Mouse (Mus musculus) liver, adult (tissue): Measurements from ENCODE around the gene Olfr1535.
A peak's percentile ranks its signal among the peaks of the same experiment; 100 is the strongest.

Experiments used
- GATA4 ChIP-seq: IDR thresholded peaks from 2 replicates; pipeline ENCODE4 v1.6.1; 2014; ENCODE audit warnings: mild to moderate bottlenecking, low read length; ENCODE audit not compliant: insufficient replicate concordance

The Olfr1535 gene

GRCm38 (mm10) chr13:21559793-21560192, at the start of gene Olfr1535:
Gene Olfr1535, minus strand, starts transcription at chr13:21559893.
- TF ChIP-seq GATA4: no peak

- TF ChIP-seq GATA4: no peak
Measured at GRCm38 (mm10) chr13:21591618-21592017, 31.9 kb upstream of the Olfr1535 start.

DNA sequence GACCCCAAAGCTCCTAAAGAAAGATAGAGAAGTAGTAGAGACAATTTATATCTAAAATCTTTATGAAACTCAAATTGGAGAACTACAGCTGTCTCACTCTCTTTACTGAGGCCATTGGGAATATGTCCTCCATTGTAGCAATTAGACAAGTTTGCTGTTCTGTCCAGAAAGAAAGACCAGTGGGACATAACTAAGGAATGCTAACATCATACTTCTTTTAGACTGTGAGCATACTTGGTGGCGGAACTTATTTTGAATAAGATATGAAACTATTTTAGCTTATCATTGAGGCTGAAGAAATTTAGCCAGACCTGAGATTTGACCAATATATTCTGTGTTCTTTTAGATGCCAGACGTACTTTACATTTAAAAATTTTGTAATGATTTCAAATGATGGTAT, 22.0 kb upstream of the Olfr1535 start, which contains the start of gene Olfr1364:
Gene Olfr1364 (minus strand): TSS at position 101 of the 400 bp plus-strand sequence.
- no peak for TF ChIP-seq GATA4

DNA sequence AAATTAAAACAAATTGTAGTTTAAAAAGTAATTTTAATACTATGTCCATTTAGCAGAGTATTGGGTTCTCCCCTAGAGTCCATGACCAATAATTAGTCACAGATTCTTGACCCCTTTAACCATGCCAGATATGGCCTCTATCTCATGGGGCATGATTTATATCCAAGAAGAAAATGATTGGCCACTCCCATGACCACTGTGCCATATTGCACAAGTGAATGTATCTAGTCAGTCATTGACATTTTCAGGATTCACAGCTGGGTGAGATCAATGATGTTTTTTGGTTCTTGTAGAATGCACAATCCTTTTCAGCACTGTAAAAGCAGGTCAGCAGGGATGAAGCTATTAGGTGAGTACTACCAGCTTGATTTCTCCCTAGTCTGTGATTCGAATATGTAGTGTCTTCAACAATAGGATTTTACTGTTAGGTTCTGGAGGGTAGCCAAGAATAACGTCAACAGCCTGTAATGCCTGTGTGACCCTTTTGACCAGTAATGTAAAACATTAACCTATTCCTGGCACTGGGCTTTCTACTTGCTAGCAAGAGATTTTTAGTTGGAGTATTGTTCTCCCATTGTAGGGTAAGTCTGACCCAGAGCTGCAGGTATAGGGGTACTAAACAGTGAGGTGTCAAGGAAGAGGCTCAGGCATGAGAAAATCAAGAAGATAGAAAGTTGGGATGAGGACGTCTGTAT, 9.1 kb downstream of the Olfr1535 start:
- TF ChIP-seq GATA4: no peak

GRCm38 (mm10) chr13:21549487-21549886, 10.2 kb downstream of the Olfr1535 start:
- no peak for TF ChIP-seq GATA4

DNA sequence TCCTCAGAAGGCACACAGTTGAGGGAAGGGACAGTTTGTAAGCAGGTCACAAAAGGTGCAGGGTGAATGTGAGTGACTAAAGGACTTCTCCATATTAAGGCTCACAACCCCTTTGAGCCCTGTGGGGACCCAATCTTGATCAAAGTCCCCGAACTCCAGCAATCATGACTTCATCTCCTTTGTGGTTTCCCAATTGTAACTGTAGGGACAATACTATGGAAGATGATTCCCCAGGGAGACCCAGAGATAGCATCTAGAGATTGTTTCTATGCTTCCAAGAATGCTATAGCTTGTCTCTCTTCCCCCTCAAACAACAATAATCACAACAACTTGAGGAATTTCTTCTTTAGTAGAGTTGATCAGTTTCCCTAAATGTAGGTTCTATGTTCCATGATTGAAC, 17.0 kb downstream of the Olfr1535 start, which contains the start of gene Olfr1366:
Gene Olfr1366 (minus strand): TSS at position 101 of the 400 bp plus-strand sequence.
- TF ChIP-seq GATA4: no peak

DNA sequence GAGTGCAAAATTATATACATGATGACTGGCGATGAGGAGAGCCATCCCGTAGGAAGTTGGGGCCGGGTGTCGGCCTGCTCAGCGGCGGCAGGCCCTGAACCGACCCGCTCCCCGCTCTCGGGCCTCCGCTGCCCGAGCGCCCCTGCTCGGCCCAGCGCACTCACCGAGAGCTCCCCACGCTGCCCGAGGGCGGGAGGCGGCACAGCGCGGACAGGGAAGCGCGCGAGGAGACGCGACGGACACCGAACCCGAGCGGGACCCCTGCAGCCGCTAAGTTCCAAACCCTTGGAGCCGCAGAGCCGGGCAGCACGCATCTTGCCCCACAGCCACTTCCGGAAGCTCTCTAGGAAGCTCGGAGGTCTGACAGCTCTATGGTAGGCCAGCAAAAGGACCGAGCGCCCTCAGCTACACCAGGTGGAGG, 28.9 kb downstream of the Olfr1535 start, which contains the start of gene Zkscan8:
Gene Zkscan8 (minus strand): TSS at position 340 of the 421 bp plus-strand sequence.
- TF ChIP-seq GATA4: peak; percentile 41; the same call in 1 of the 2 replicates

GRCm38 (mm10) chr13:21530136-21530535, 29.6 kb downstream of the Olfr1535 start:
- TF ChIP-seq GATA4: no peak

DNA sequence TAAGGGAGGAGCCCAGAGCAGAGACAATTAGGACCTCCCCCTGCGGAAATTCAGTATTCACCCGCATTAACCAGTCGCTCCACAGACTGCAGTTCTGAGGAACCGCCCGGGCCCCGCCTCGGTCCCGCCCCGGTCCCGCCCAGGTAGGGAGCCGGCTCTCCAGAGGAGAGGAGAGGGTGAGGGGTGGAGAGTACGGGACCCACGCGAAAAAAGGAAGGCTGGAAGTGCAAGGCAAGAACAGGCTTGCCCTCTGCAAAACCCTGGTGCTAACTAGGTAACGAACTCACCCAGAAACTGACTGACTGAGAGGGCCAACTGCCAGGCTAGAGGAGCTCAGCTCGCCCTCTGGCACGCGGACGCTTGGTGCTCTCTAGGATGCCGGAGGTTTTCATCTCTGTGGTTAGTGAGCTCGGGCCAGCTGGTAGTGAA, 53.5 kb downstream of the Olfr1535 start:
- peak; percentile 22; the same call in 1 of the 2 replicates for TF ChIP-seq GATA4
